Mouse (Mus musculus) brain, embryonic 14.5 days (tissue): ENCODE measurements at regions not wholly inside any gene's neighbourhood (a gene's known extent, or its start where the extent isn't known, plus 50 kb on each side); places are given as distances from the start of the nearest gene placed in this dataset.
A peak's percentile ranks its signal among the peaks of the same experiment; 100 is the strongest.

Experiments
- DNase-seq: peaks from one replicate; pipeline ENCODE4 v3.0.0-alpha.2; 2011; ENCODE audit warnings: low read depth
- CTCF ChIP-seq: fragments of 200-500 bp; IDR thresholded peaks from 2 replicates; pipeline ENCODE4 v1.5.1; 2012; ENCODE audit warnings: inconsistent platforms, mild to moderate bottlenecking, moderate library complexity, borderline replicate concordance; ENCODE audit not compliant: insufficient read depth, insufficient read length; ENCODE audit errors: extremely low read depth
- POLR2A ChIP-seq: fragments of 200-500 bp; IDR thresholded peaks from 2 replicates; pipeline ENCODE4 v1.6.1; 2012; ENCODE audit warnings: mild to moderate bottlenecking, inconsistent platforms, borderline replicate concordance; ENCODE audit not compliant: poor library complexity, insufficient read depth, insufficient read length, severe bottlenecking; ENCODE audit errors: extremely low read depth

DNA sequence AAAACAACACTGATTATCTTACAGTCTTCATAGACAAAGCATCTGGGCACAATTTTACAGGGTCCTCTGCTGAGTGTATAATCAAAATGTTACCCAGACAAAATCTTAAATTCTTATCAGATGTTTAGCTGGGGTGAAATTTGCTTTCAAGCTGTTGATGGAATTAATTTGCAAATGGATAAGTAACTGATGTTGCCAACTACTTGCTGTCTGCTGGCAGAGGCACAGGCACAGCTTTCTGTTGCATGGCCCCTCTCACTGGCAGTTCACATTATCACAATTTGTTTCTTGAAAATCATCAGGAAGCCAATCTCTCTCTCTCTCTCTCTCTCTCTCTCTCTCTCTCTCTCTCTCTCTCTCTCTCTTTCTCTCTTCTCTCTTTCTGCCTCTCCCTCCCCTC, 276.9 kb upstream of the Gm44 start:
- TF ChIP-seq CTCF (no peak), POLR2A (no peak)
- DNase-seq, result peak; percentile 63
